Mouse (Mus musculus): ENCODE results near the gene Gmcl1.

Gene Gmcl1

GRCm38 (mm10) chr6:86733183-86733876, at the start of gene Gmcl1:
Gmcl1 (minus strand) TSS chr6:86733383.
- peak; percentile 95 for DNase-seq (ENCODE audit: extremely low spot score, low spot score)

- DNase-seq (ENCODE audit: extremely low spot score, low spot score): no peak
Measured at GRCm38 (mm10) chr6:86782342-86782741, 49.2 kb upstream of the Gmcl1 start.

GRCm38 (mm10) chr6:86781361-86781957, 48.3 kb upstream of the Gmcl1 start:
- DNase-seq (ENCODE audit: extremely low spot score, low spot score): no peak

GRCm38 (mm10) chr6:86778910-86779594, 45.9 kb upstream of the Gmcl1 start:
- DNase-seq (ENCODE audit: extremely low spot score, low spot score): no peak

GRCm38 (mm10) chr6:86777181-86777580, 44.0 kb upstream of the Gmcl1 start:
- DNase-seq (ENCODE audit: extremely low spot score, low spot score): no peak

- DNase-seq (ENCODE audit: extremely low spot score, low spot score): no peak
Measured at GRCm38 (mm10) chr6:86776706-86777071, 43.5 kb upstream of the Gmcl1 start.

GRCm38 (mm10) chr6:86776001-86776705, 43.0 kb upstream of the Gmcl1 start:
- no peak for DNase-seq (ENCODE audit: extremely low spot score, low spot score)

- no peak for DNase-seq (ENCODE audit: extremely low spot score, low spot score)
Measured at GRCm38 (mm10) chr6:86774937-86775336, 41.8 kb upstream of the Gmcl1 start.

GRCm38 (mm10) chr6:86773830-86774229, 40.6 kb upstream of the Gmcl1 start:
- no peak for DNase-seq (ENCODE audit: extremely low spot score, low spot score)

- DNase-seq (ENCODE audit: extremely low spot score, low spot score): no peak
Measured at GRCm38 (mm10) chr6:86772631-86773030, 39.4 kb upstream of the Gmcl1 start.

GRCm38 (mm10) chr6:86768938-86769337, 35.8 kb upstream of the Gmcl1 start:
- DNase-seq (ENCODE audit: extremely low spot score, low spot score): no peak

GRCm38 (mm10) chr6:86768186-86768776, 35.1 kb upstream of the Gmcl1 start:
- DNase-seq (ENCODE audit: extremely low spot score, low spot score): no peak

GRCm38 (mm10) chr6:86767465-86767864, 34.3 kb upstream of the Gmcl1 start:
- DNase-seq (ENCODE audit: extremely low spot score, low spot score): no peak

- DNase-seq (ENCODE audit: extremely low spot score, low spot score): no peak
Measured at GRCm38 (mm10) chr6:86765637-86766059, 32.5 kb upstream of the Gmcl1 start.

GRCm38 (mm10) chr6:86754105-86754863, 21.1 kb upstream of the Gmcl1 start:
- no peak for DNase-seq (ENCODE audit: extremely low spot score, low spot score)

GRCm38 (mm10) chr6:86752843-86753485, 19.8 kb upstream of the Gmcl1 start:
- no peak for DNase-seq (ENCODE audit: extremely low spot score, low spot score)

- DNase-seq (ENCODE audit: extremely low spot score, low spot score): no peak
Measured at GRCm38 (mm10) chr6:86750961-86751360, 17.8 kb upstream of the Gmcl1 start.

GRCm38 (mm10) chr6:86749817-86750216, 16.6 kb upstream of the Gmcl1 start:
- no peak for DNase-seq (ENCODE audit: extremely low spot score, low spot score)

- DNase-seq (ENCODE audit: extremely low spot score, low spot score): peak; percentile 34
Measured at GRCm38 (mm10) chr6:86747171-86747570, 14.0 kb upstream of the Gmcl1 start.

- DNase-seq (ENCODE audit: extremely low spot score, low spot score): no peak
Measured at GRCm38 (mm10) chr6:86740652-86741051, 7.5 kb upstream of the Gmcl1 start.

All from neural tube, embryonic 10.5 days (tissue).